Mouse (Mus musculus) neural tube, embryonic 14.5 days (tissue): Measurements from ENCODE around the gene Bik. TPM values are rescaled to one million over a fixed set of nuclear protein-coding genes. Genes with fewer than 3 reads are reported as not detected.

Experiments used
- ATAC-seq: fragments of 200-750 bp; cut with Nextera tagmentation; 2 replicates; pipeline ENCODE4 v1.8.0; 2017; ENCODE audit warnings: low read depth, mild to moderate bottlenecking, moderate TSS enrichment, moderate library complexity
- H3K27ac ChIP-seq: fragments of 300-500 bp; sonication (generic); 2 replicates; pipeline ENCODE4 v1.5.1; 2014; ENCODE audit warnings: low read depth, mild to moderate bottlenecking, control low read depth, low read length, moderate library complexity, mixed read lengths
- H3K27me3 ChIP-seq: fragments of 300-500 bp; sonication (generic); 2 replicates; pipeline ENCODE4 v1.6.1; 2014; ENCODE audit warnings: low read length; ENCODE audit not compliant: control insufficient read depth, insufficient read depth
- H3K36me3 ChIP-seq: fragments of 300-500 bp; sonication (generic); 2 replicates; pipeline ENCODE4 v1.6.1; 2014; ENCODE audit warnings: low read length, mixed read lengths; ENCODE audit not compliant: control insufficient read depth, insufficient read depth
- H3K4me1 ChIP-seq: fragments of 300-500 bp; sonication (generic); 2 replicates; pipeline ENCODE4 v1.6.1; 2014; ENCODE audit warnings: low read length; ENCODE audit not compliant: control insufficient read depth, insufficient read depth
- H3K4me2 ChIP-seq: fragments of 300-500 bp; sonication (generic); 2 replicates; pipeline ENCODE4 v1.6.1; 2014; ENCODE audit warnings: mild to moderate bottlenecking, low read depth, low read length, control low read depth
- H3K4me3 ChIP-seq: fragments of 300-500 bp; sonication (generic); 2 replicates; pipeline ENCODE4 v1.5.1; 2014; ENCODE audit warnings: low read depth, low read length, control low read depth, mixed read lengths
- H3K9ac ChIP-seq: fragments of 300-500 bp; sonication (generic); replicated peaks from 2 replicates; pipeline ENCODE4 v1.6.1; 2014; ENCODE audit warnings: low read depth, mild to moderate bottlenecking, control low read depth, low read length, mixed read lengths
- H3K9me3 ChIP-seq: fragments of 300-500 bp; sonication (generic); 2 replicates; pipeline ENCODE4 v1.6.1; 2016; ENCODE audit warnings: low read length; ENCODE audit not compliant: control insufficient read depth
- WGBS: fragments of 180-500 bp; shearing (Covaris S2); extraction: QIAGEN DNeasy Blood & Tissue Kit; methylation state at CpG from one replicate; pipeline ENCODE4 v1.1.7; 2014; 5-methylcytosine and 5-hydroxymethylcytosine counted together
- polyA plus RNA-seq: library from polyadenylated mRNA; unstranded; fragments of >200 nt; fragmentation: Nextera tagmentation; extraction: Ambion mirVana; gene quantifications from 2 replicates; pipeline ENCODE4 v1.2.1, GENCODE M21; 2014

Gene Bik
- polyA plus RNA-seq, 1 experiment from 2014 or later, result 0.52 TPM

GRCm38 (mm10) chr15:83509950-83510804 is 16.5 kb upstream of the Bik start:
- WGBS, result 22% methylated on average over 17 of the region's 17 CpGs
- H3K4me2 ChIP-seq, result peak overlapping the region; percentile 57
- no peaks in the 10 kb centered on the region for H3K36me3 ChIP-seq
- peak overlapping the region; percentile 52 for H3K4me3 ChIP-seq
- ATAC-seq, result peak; percentile 88
- H3K27me3 ChIP-seq, result no peaks in the 10 kb centered on the region
- H3K4me1 ChIP-seq, result peaks cover 7% of the 10 kb centered on the region; the same call in 1 of the 2 replicates
- H3K9ac ChIP-seq, result peak overlapping the region; percentile 62
- H3K27ac ChIP-seq, result peak overlapping the region; percentile 92
- no peaks in the 10 kb centered on the region for H3K9me3 ChIP-seq

GRCm38 (mm10) chr15:83510805-83511405 is 15.8 kb upstream of the Bik start, which contains the start of gene Ttll1:
TSS of gene Ttll1 (minus strand) at chr15:83510893.
- Histone ChIP-seq H3K4me1 (peaks cover 7% of the 10 kb centered on the region; the same call in 1 of the 2 replicates), H3K36me3 (no peaks in the 10 kb centered on the region), H3K27ac (peak within 1 kb of the TSS; percentile 92), H3K9ac (peak within 1 kb of the TSS; percentile 62), H3K9me3 (no peaks in the 10 kb centered on the region), H3K4me3 (peak within 1 kb of the TSS; percentile 52), H3K4me2 (peak within 1 kb of the TSS; percentile 57), H3K27me3 (no peaks in the 10 kb centered on the region)
- peak; percentile 97 for ATAC-seq
- 14% methylated on average over 37 of the region's 41 CpGs for WGBS

- no peak overlapping the region for H3K9ac ChIP-seq
- no peak overlapping the region for H3K27ac ChIP-seq
Observed at GRCm38 (mm10) chr15:83512489-83513281, 14.0 kb upstream of the Bik start.

DNA sequence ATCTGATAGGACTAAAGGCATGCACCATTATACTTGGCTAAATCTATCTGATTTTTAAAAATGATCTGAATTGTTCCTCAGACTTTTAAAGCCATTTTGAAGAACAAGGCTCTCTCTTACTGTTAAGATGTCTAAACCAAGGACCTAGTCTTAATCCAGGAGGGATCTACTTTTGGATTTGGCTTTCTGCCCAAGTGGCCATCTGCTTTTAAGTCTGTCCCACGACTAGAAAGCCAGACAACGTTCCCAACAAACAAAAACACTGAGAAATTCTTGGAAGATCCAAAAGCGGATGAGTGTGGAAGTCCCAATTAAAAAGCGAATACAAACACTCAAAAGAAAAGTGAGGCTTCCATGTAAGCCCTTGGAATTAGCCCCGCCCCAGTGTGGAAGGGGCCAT is 11.6 kb upstream of the Bik start:
- Histone ChIP-seq H3K4me2 (no peak overlapping the region), H3K4me1 (no peaks in the 10 kb centered on the region), H3K36me3 (no peaks in the 10 kb centered on the region), H3K27ac (no peak overlapping the region), H3K4me3 (no peak overlapping the region), H3K9me3 (no peaks in the 10 kb centered on the region), H3K9ac (no peak overlapping the region), H3K27me3 (no peaks in the 10 kb centered on the region)
- WGBS, result 72% methylated on average over 5 of the region's 5 CpGs
- no peak for ATAC-seq

More at GRCm38 (mm10) chr15:83512489-83513281, 14.0 kb upstream of the Bik start:
- H3K4me3 ChIP-seq, result no peak overlapping the region
- 85% methylated on average over 13 of the region's 13 CpGs for WGBS
- H3K27me3 ChIP-seq, result no peaks in the 10 kb centered on the region
- no peaks in the 10 kb centered on the region for H3K36me3 ChIP-seq
- ATAC-seq, result no peak
- no peak overlapping the region for H3K4me2 ChIP-seq
- H3K9me3 ChIP-seq, result no peaks in the 10 kb centered on the region
- H3K4me1 ChIP-seq, result peaks cover 7% of the 10 kb centered on the region; the same call in 1 of the 2 replicates

DNA sequence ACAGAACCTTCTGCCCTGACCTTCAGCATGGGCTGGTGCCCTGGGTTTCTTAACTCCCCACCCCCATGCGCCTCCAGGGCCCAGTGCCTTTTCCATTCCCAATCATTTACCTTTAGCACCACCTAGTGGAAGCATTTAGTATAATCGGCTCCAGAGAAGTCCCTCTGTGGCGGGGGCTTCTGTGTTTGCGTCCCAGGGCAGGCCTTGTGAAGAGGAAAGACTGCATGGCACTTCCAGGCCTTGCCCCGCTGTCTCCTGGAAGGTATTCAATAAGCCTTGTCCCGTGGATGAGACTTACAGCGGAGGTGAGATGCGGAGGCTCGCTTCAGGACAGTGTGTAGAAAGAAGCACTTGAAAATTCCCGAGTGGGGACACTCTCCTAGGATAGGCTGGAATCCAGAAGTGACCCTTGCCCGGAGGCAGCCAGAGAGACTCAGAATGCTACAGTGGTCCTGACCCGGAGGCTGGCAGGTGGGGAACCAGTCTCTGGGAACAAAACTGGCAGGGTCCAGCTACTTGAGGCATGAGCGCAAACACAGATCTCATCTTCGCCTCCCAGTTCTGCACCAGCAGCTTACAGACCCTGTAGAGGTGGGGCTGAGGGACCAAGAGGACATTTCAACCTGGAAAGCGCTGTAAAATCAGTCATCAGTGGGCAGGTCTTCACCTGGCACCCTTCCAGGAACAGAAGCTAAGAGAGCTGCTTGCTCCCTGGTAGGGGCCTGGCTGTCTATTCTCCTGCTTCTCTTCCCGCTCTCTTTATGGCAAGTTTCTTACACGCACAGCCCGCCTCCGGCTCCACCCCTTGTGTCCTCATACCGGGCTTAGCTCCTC is 8.2 kb upstream of the Bik start:
- Histone ChIP-seq H3K36me3 (no peaks in the 10 kb centered on the region), H3K4me2 (peak overlapping the region; percentile 23; the same call in 1 of the 2 replicates), H3K4me1 (no peaks in the 10 kb centered on the region), H3K9me3 (no peaks in the 10 kb centered on the region), H3K9ac (no peak overlapping the region), H3K27ac (no peak overlapping the region), H3K4me3 (no peak overlapping the region), H3K27me3 (no peaks in the 10 kb centered on the region)
- ATAC-seq, result peak; percentile 60; the same call in 1 of the 2 replicates
- 35% methylated on average over 20 of the region's 20 CpGs for WGBS

DNA sequence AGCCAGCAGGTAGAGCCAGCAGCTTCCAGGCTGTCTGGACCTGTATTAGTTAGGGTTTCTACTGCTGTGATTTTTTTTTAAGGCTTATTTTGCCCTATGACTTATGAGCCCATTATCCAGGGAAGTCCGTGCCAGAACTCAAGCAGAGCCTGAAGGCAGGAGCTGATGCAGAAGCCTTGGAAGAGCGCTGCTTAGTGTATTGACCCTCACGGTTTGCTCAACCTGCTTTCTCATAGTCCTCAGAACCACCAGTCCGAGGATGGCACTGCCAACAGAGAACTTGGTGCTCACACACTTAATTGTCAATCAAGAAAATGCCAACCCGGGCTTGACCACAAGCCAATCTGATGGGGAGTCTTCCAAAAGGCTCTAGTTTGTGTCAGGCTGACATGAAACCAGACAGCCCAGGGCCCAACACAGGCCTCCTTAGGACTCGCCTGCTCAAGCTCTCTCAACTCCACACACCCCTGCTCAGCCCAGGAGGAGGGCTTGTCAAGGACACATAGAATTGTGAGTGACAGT is 5.7 kb upstream of the Bik start:
- Histone ChIP-seq H3K27me3 (peaks cover 5% of the 10 kb centered on the region; the same call in 1 of the 2 replicates), H3K4me2 (no peak overlapping the region), H3K36me3 (no peaks in the 10 kb centered on the region), H3K9ac (no peak overlapping the region), H3K9me3 (no peaks in the 10 kb centered on the region), H3K4me3 (no peak overlapping the region), H3K4me1 (peaks cover under 1% of the 10 kb centered on the region; the same call in 1 of the 2 replicates), H3K27ac (no peak overlapping the region)
- ATAC-seq, result no peak
- WGBS, result 80% methylated on average over 6 of the region's 6 CpGs

GRCm38 (mm10) chr15:83523196-83523595 is 3.5 kb upstream of the Bik start:
- WGBS, result 26% methylated on average over 7 of the region's 7 CpGs
- peaks cover 16% of the 10 kb centered on the region for H3K27me3 ChIP-seq
- peaks cover 15% of the 10 kb centered on the region for H3K4me1 ChIP-seq
- H3K9me3 ChIP-seq, result no peaks in the 10 kb centered on the region
- no peak overlapping the region for H3K4me2 ChIP-seq
- H3K27ac ChIP-seq, result no peak overlapping the region
- H3K36me3 ChIP-seq, result no peaks in the 10 kb centered on the region
- no peak overlapping the region for H3K4me3 ChIP-seq
- ATAC-seq, result no peak
- no peak overlapping the region; the same call in 1 of the 2 replicates for H3K9ac ChIP-seq
